Comparison of ENCODE assay signal across 9 mouse cellular contexts in the genomic region with DNA sequence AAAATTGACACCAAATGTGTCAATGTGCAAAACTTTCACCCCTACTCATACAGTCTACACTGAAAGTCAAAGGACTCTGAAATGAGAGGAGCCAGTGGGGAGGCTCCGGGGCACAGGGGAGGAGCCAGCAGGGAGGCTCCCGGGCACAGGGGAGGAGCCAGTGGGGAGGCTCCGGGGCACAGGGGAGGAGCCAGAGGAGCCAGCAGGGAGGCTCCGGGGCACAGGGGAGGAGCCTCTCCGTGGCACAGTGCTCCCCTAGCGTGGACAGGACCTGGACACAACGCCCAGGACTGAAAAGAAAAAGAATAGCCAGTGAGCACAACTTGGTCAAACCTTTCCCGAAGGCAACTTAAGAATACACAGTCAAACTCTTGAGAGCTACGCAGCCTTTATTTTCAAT. TPM values are rescaled to one million over a fixed set of nuclear protein-coding genes. Genes with fewer than 3 reads are reported as not detected.
DNase-seq lines count a peak whose midpoint lies in the region; ATAC-seq and TF ChIP-seq lines count a peak whose summit lies in the region.
"Had no signal": no experiment of that assay in that cellular context is flagged by ENCODE, and none has a peak within 500 bp of the region (broad histone marks: within the 10 kb centered on the region; RNA-seq: fewer than 3 reads in every experiment).

No protein-coding gene starts in this region.

- no peaks in the 10 kb centered on the region for H3K27me3 ChIP-seq in midbrain, embryonic 12.5 days
- H3K27me3 ChIP-seq in midbrain, postnatal 0 days (ENCODE audit: insufficient read depth, low read length), result no peaks in the 10 kb centered on the region
- H3K27me3 ChIP-seq in kidney, embryonic 16.5 days (ENCODE audit: insufficient read depth, low read length), result no peaks in the 10 kb centered on the region

- no peak overlapping the region for H3K27ac ChIP-seq in midbrain, embryonic 12.5 days (replicated peaks)
- no peak overlapping the region for H3K27ac ChIP-seq in midbrain, postnatal 0 days (ENCODE audit: low read depth, low read length)
- no peak overlapping the region for H3K27ac ChIP-seq in kidney, embryonic 16.5 days (ENCODE audit: low read length)
- H3K27ac ChIP-seq: macrophage had no signal

- no peak overlapping the region for H3K4me3 ChIP-seq in midbrain, embryonic 12.5 days
- no peak overlapping the region for H3K4me3 ChIP-seq in midbrain, postnatal 0 days (ENCODE audit: low read depth, low read length)
- no peak overlapping the region for H3K4me3 ChIP-seq in kidney, embryonic 16.5 days (ENCODE audit: low read length)

- no peak for TF ChIP-seq CTCF in midbrain, postnatal 0 days (IDR thresholded peaks at IDR 0.05)

- no peak overlapping the region for H3K4me2 ChIP-seq in midbrain, embryonic 12.5 days (replicated peaks)
- H3K4me2 ChIP-seq in midbrain, postnatal 0 days (ENCODE audit: low read depth, low read length, poor library complexity, severe bottlenecking), result no peak overlapping the region
- H3K4me2 ChIP-seq in kidney, embryonic 16.5 days (replicated peaks; ENCODE audit: low read depth, low read length), result no peak overlapping the region

- no peaks in the 10 kb centered on the region for H3K36me3 ChIP-seq in midbrain, embryonic 12.5 days
- H3K36me3 ChIP-seq in midbrain, postnatal 0 days (ENCODE audit: insufficient read depth, low read length), result no peaks in the 10 kb centered on the region
- no peaks in the 10 kb centered on the region for H3K36me3 ChIP-seq in kidney, embryonic 16.5 days (ENCODE audit: insufficient read depth, low read length)

- 0 out of 2 replicates have a peak, but pooled peaks have one; percentile 68 for ATAC-seq in midbrain, embryonic 12.5 days (ENCODE audit: low FRiP score, low read depth)
- no peak for ATAC-seq in midbrain, postnatal 0 days (ENCODE audit: low FRiP score)
- peak; percentile 100 for ATAC-seq in common myeloid progenitor, adult 5-6 weeks (replicated peaks; ENCODE audit: low read depth, poor library complexity, severe bottlenecking)
- ATAC-seq in kidney, embryonic 16.5 days (ENCODE audit: low FRiP score, low TSS enrichment), result peak; percentile 79

- whole genome bisulfite sequencing in midbrain, embryonic 12.5 days, result 29% methylated on average over 9 of the region's 9 CpGs
- 33% methylated on average over 9 of the region's 9 CpGs for WGBS in midbrain, postnatal 0 days
- 34% methylated on average over 9 of the region's 9 CpGs for WGBS in kidney, embryonic 16.5 days

- DNase-seq in midbrain, postnatal 0 days (ENCODE audit: low spot score), result no peak
- DNase-seq in lung, postnatal 4 days, result peak; percentile 41 to 50
- DNase-seq in frontal cortex, postnatal 36 days (ENCODE audit: low spot score in 2 of 2), result no peak
- DNase-seq in frontal cortex, adult 2 months (ENCODE audit: extremely low spot score in 1 of 2, low spot score in 1 of 2), result no peak
- no peak for DNase-seq in cerebellum, adult 9-10 months

- H3K4me1 ChIP-seq in midbrain, embryonic 12.5 days, result peaks cover 5% of the 10 kb centered on the region; the same call in 1 of the 2 replicates
- H3K4me1 ChIP-seq in midbrain, postnatal 0 days (ENCODE audit: insufficient read depth, low read length), result no peaks in the 10 kb centered on the region
- H3K4me1 ChIP-seq in kidney, embryonic 16.5 days (ENCODE audit: insufficient read depth, low read length), result no peaks in the 10 kb centered on the region

- H3K9ac ChIP-seq in midbrain, embryonic 12.5 days (replicated peaks), result no peak overlapping the region
- H3K9ac ChIP-seq in midbrain, postnatal 0 days (replicated peaks; ENCODE audit: low read length, poor library complexity, severe bottlenecking), result no peak overlapping the region
- no peak overlapping the region for H3K9ac ChIP-seq in kidney, embryonic 16.5 days (replicated peaks; ENCODE audit: low read length)

- no peaks in the 10 kb centered on the region for H3K9me3 ChIP-seq in midbrain, embryonic 12.5 days
- H3K9me3 ChIP-seq in midbrain, postnatal 0 days (ENCODE audit: low read length), result no peaks in the 10 kb centered on the region
- no peaks in the 10 kb centered on the region for H3K9me3 ChIP-seq in kidney, embryonic 16.5 days (ENCODE audit: low read length)

RNA-seq across cellular contexts. Expression of a gene that starts 20.2 kb away (rescaled TPM):
- polyA plus RNA-seq in midbrain, embryonic 12.5 days (2016; fragmentation: Nextera tagmentation; extraction: Ambion mirVana), result 5.7 and 7.2 TPM in 2 replicates
- total RNA-seq in midbrain, postnatal 0 days (2014; rRNA removed), result 1.9 TPM in 1 of 2 replicates, not detected in the other
- 1.8 and 2.5 TPM in 2 replicates for polyA plus RNA-seq in midbrain, postnatal 0 days (2015; fragmentation: Nextera tagmentation; extraction: Ambion mirVana)
- total RNA-seq in common myeloid progenitor, adult 5-6 weeks (2017), result 16.3 and 45.1 TPM in 2 replicates
- 13.3 and 14.3 TPM in 2 replicates for polyA plus RNA-seq in kidney, embryonic 16.5 days (2015; fragmentation: Nextera tagmentation; extraction: Ambion mirVana)
- polyA plus RNA-seq in frontal cortex, adult 2 months (2012; rRNA removed), result 4.6 and 4.8 TPM in 2 replicates

RNA-seq across cellular contexts. Expression of a gene that starts 38.5 kb away (rescaled TPM):
- polyA plus RNA-seq in midbrain, embryonic 12.5 days (2016; fragmentation: Nextera tagmentation; extraction: Ambion mirVana), result 3.3 and 3.7 TPM in 2 replicates
- 0.90 TPM in 1 of 2 replicates, not detected in the other for total RNA-seq in midbrain, postnatal 0 days (2014; rRNA removed)
- polyA plus RNA-seq in midbrain, postnatal 0 days (2015; fragmentation: Nextera tagmentation; extraction: Ambion mirVana), result 1.0 and 2.2 TPM in 2 replicates
- 0.87 TPM in 1 of 2 replicates, not detected in the other for total RNA-seq in common myeloid progenitor, adult 5-6 weeks (2017)
- polyA plus RNA-seq in kidney, embryonic 16.5 days (2015; fragmentation: Nextera tagmentation; extraction: Ambion mirVana), result 0.77 and 0.80 TPM in 2 replicates
- 0.08 TPM in 1 of 2 replicates, not detected in the other for polyA plus RNA-seq in frontal cortex, adult 2 months (2012; rRNA removed)
- polyA plus RNA-seq: macrophage had no signal

Comparison
In these comparisons a context has a peak if more than half of its experiments do, and no peak if none do; other contexts are left out.
1. DNase-seq: peak in lung, postnatal 4 days (2 of 2); none in midbrain, postnatal 0 days (single experiment), frontal cortex, postnatal 36 days (0 of 2), frontal cortex, adult 2 months (0 of 2) and cerebellum, adult 9-10 months (single experiment).